Mouse (Mus musculus) spleen, adult 2 months (tissue): ENCODE data around the gene Sost.

Experiments used
- CTCF ChIP-seq: fragments of 200-500 bp; IDR thresholded peaks from 2 replicates; pipeline ENCODE4 v1.5.1; 2011; ENCODE audit warnings: mild to moderate bottlenecking, inconsistent platforms; ENCODE audit not compliant: insufficient read depth, insufficient read length, insufficient replicate concordance; ENCODE audit errors: extremely low read depth
- POLR2A ChIP-seq: fragments of 200-500 bp; IDR thresholded peaks from 2 replicates; pipeline ENCODE4 v1.6.1; 2011; ENCODE audit warnings: low read depth, low read length, inconsistent platforms

- TF ChIP-seq CTCF (no peak), POLR2A (no peak)
These were observed 37.4 kb upstream of the Sost start for GRCm38 (mm10) chr11:102004251-102004650.
